Mouse (Mus musculus) cerebellum, adult 2 months (tissue): Measurements from ENCODE around the gene Capzb.

ENCODE experiments used
- CTCF ChIP-seq: fragments of 200-500 bp; IDR thresholded peaks from 2 replicates; pipeline ENCODE4 v1.5.1; 2011; ENCODE audit warnings: low read depth, mild to moderate bottlenecking, control low read depth, low read length, moderate library complexity, borderline replicate concordance; ENCODE audit not compliant: insufficient read depth
- POLR2A ChIP-seq: fragments of 200-500 bp; IDR thresholded peaks from 2 replicates; pipeline ENCODE4 v1.6.1; 2011; ENCODE audit warnings: low read length, control low read depth, borderline replicate concordance; ENCODE audit not compliant: insufficient read depth

DNA sequence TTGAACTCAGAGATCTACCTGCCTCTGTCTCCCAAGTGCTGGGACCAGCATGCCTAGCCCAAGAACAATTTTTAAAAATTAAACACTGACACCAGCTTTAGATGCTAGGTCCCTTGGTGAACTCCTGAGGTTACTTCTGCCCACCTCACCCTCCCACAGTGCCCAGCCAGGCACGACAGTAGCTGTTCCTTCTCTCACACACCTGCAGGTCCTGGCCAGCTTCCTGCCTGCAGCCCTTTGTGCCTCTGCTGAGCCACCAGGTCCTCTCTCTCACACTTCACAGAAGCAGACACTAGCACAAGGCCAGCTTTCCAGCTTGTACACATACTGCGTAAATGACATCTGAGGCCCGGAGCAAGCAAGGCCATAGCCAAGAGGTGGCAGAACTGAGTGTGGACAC is 112.8 kb downstream of the Capzb start:
- TF ChIP-seq POLR2A (no peak), CTCF (no peak)
